Mouse (Mus musculus) liver, adult 2 months (tissue): ENCODE measurements around the gene Spaca5. TPM values are rescaled to one million over a fixed set of nuclear protein-coding genes. Genes with fewer than 3 reads are reported as not detected.

Experiments used
- DNase-seq: peaks from one replicate; pipeline ENCODE4 v3.0.0-alpha.2; 2011; ENCODE audit warnings: low read depth, low spot score; ENCODE audit errors: extremely low read depth
- H3K27ac ChIP-seq: fragments of 200-500 bp; replicated peaks from 2 replicates; pipeline ENCODE4 v1.5.1; 2012; ENCODE audit warnings: low read depth, mild to moderate bottlenecking, control low read depth, inconsistent platforms, low read length; ENCODE audit not compliant: insufficient read depth
- H3K27me3 ChIP-seq: fragments of 200-500 bp; 2 replicates; pipeline ENCODE4 v1.6.1; 2012; ENCODE audit warnings: mild to moderate bottlenecking, moderate library complexity, low read length, inconsistent platforms; ENCODE audit not compliant: control insufficient read depth, insufficient read depth
- H3K36me3 ChIP-seq: fragments of 200-500 bp; 2 replicates; pipeline ENCODE4 v1.6.1; 2012; ENCODE audit warnings: low read length, inconsistent platforms; ENCODE audit not compliant: control insufficient read depth, insufficient read depth
- H3K4me1 ChIP-seq: fragments of 200-500 bp; 2 replicates; pipeline ENCODE4 v1.6.1; 2011; ENCODE audit warnings: low read length; ENCODE audit not compliant: control insufficient read depth, insufficient read depth
- H3K4me3 ChIP-seq: fragments of 200-500 bp; 2 replicates; pipeline ENCODE4 v1.5.1; 2011; ENCODE audit warnings: low read depth, mild to moderate bottlenecking, control low read depth, low read length, moderate library complexity; ENCODE audit not compliant: insufficient read depth
- H3K79me2 ChIP-seq: fragments of 200-500 bp; 2 replicates; pipeline ENCODE4 v1.6.1; 2012; ENCODE audit warnings: inconsistent platforms, mild to moderate bottlenecking, low read length, moderate library complexity; ENCODE audit not compliant: control insufficient read depth, insufficient read depth
- H3K9ac ChIP-seq: fragments of 200-500 bp; 2 replicates; pipeline ENCODE4 v1.6.1; 2012; ENCODE audit warnings: low read depth, mild to moderate bottlenecking, control low read depth, inconsistent platforms, low read length
- CTCF ChIP-seq: fragments of 200-500 bp; IDR thresholded peaks from 2 replicates; pipeline ENCODE4 v1.5.1; 2011; ENCODE audit warnings: low read depth, low read length, control low read depth
- POLR2A ChIP-seq: fragments of 200-500 bp; IDR thresholded peaks from 2 replicates; pipeline ENCODE4 v1.6.1; 2011; ENCODE audit warnings: low read length, control low read depth; ENCODE audit not compliant: insufficient read depth; ENCODE audit errors: extremely low read depth
- WGBS: fragments of 180-500 bp; shearing (Covaris S2); methylation state at CpG from one replicate; pipeline ENCODE4 v1.1.7; 2018; 5-methylcytosine and 5-hydroxymethylcytosine counted together
- polyA plus RNA-seq: library from polyadenylated mRNA; depleted of rRNA; stranded (reverse); fragments of >200 nt; gene quantifications from 2 replicates; pipeline ENCODE4 v1.2.3, GENCODE M21; 2012; rRNA removed
- total RNA-seq: library from RNA; depleted of rRNA; stranded (reverse); fragments of >200 nt; gene quantifications from 2 replicates; pipeline ENCODE4 v1.2.3, GENCODE M21; 2014; rRNA removed

Gene Spaca5
- total and polyA plus RNA-seq, 2 experiments: not detected

DNA sequence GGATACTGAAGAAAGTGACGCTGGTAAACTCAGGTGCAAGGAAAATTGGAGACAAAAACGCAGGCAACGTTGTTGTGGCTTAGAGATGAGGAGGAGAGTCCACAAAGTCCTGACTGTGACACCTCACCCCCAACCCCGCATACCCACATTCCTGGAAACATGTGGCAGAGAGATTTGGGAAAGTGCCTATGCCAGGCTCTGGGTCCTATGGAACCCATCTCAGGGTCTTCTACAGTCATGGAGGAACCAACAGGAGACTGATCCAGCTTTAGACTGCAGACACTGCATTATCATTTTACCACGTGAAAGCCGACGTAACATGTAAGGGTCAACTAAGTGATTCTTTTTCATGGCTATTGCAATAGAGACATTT lies 21.6 kb downstream of the Spaca5 start:
- Histone ChIP-seq H3K79me2 (no peaks in the 10 kb centered on the region), H3K27ac (no peak overlapping the region), H3K4me1 (no peaks in the 10 kb centered on the region), H3K27me3 (no peaks in the 10 kb centered on the region), H3K36me3 (no peaks in the 10 kb centered on the region), H3K9ac (no peak overlapping the region), H3K4me3 (peak overlapping the region; percentile 45; the same call in 1 of the 2 replicates)
- no peak for DNase-seq
- WGBS: 46% methylated on average over 7 of the region's 7 CpGs
- TF ChIP-seq CTCF (no peak), POLR2A (no peak)

DNA sequence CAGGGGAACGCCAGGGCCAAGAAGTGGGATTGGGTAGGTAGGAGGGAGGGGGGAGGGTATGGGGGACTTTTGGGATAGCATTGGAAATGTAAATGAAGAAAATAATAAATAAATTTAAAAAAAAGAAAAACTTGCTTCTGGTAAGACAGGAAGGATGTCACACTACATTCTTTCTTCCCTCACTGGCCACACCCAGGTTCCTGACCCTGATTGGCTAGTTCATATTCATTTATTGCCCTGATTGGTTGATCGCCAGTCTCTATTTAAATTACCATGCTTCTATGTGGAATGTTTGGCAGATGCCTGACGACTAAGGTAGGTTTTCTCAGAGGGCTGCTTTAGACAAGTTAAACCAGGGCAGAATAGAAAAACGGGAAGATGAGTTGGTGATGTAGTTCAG lies 47.3 kb downstream of the Spaca5 start, which contains the start of gene Ssxa1:
TSS of gene Ssxa1 (plus strand) at position 301 of the 400 bp plus-strand sequence.
- Histone ChIP-seq H3K27ac (no peak within 1 kb of the TSS), H3K36me3 (no peaks in the 10 kb centered on the region), H3K9ac (no peak within 1 kb of the TSS), H3K79me2 (no peaks in the 10 kb centered on the region), H3K4me1 (no peaks in the 10 kb centered on the region), H3K27me3 (no peaks in the 10 kb centered on the region), H3K4me3 (no peak within 1 kb of the TSS)
- no peak for DNase-seq
- no peak for TF ChIP-seq CTCF
- no peak for TF ChIP-seq POLR2A
- 87% methylated on average over 4 of the region's 4 CpGs for WGBS

Other genes starting within 250 kb of the Spaca5 start
- gene Timp1, start 198.2 kb upstream of the Spaca5 start, total RNA-seq: not detected in 2 replicates
- 0.28 and 0.72 TPM in 2 replicates for gene Timp1, start 198.2 kb upstream of the Spaca5 start, polyA plus RNA-seq
- 0.13 TPM in 1 of 2 replicates, not detected in the other for gene Syn1, start 147.4 kb upstream of the Spaca5 start, total RNA-seq
- 0.13 and 0.21 TPM in 2 replicates for gene Syn1, start 147.4 kb upstream of the Spaca5 start, polyA plus RNA-seq
- 28.5 and 30.5 TPM in 2 replicates for gene Cfp, start 136.9 kb upstream of the Spaca5 start, total RNA-seq
- gene Cfp, start 136.9 kb upstream of the Spaca5 start, polyA plus RNA-seq: 18.8 and 32.3 TPM in 2 replicates
- 1.7 and 2.4 TPM in 2 replicates for gene Elk1, start 117.8 kb upstream of the Spaca5 start, total RNA-seq
- 3.7 and 4.0 TPM in 2 replicates for gene Elk1, start 117.8 kb upstream of the Spaca5 start, polyA plus RNA-seq
- gene Uxt, start 106.4 kb upstream of the Spaca5 start, total RNA-seq: 32.5 and 33.0 TPM in 2 replicates
- gene Uxt, start 106.4 kb upstream of the Spaca5 start, polyA plus RNA-seq: 17.5 and 27.0 TPM in 2 replicates
- 4.6 and 7.2 TPM in 2 replicates for gene Zfp182, start 6.1 kb upstream of the Spaca5 start, total RNA-seq
- gene Zfp182, start 6.1 kb upstream of the Spaca5 start, polyA plus RNA-seq: 0.25 and 0.32 TPM in 2 replicates
- gene Zfp300, start 21.1 kb downstream of the Spaca5 start, total RNA-seq: 0.13 and 0.18 TPM in 2 replicates
- 0.02 TPM in 1 of 2 replicates, not detected in the other for gene Zfp300, start 21.1 kb downstream of the Spaca5 start, polyA plus RNA-seq
- gene Ssxa1, start 47.4 kb downstream of the Spaca5 start, total RNA-seq: not detected in 2 replicates
- gene Ssxa1, start 47.4 kb downstream of the Spaca5 start, polyA plus RNA-seq: not detected in 2 replicates
- not detected in 2 replicates for gene Gm21876, start 107.2 kb downstream of the Spaca5 start, total RNA-seq
- not detected in 2 replicates for gene Gm21876, start 107.2 kb downstream of the Spaca5 start, polyA plus RNA-seq